Comparison of ENCODE assay signal across 13 mouse cellular contexts in genomic region chr11:57127066-57127465, GRCm38 (mm10).
"Had no signal": no experiment of that assay in that cellular context is flagged by ENCODE, and none has a peak within 500 bp of the region (broad histone marks: within the 10 kb centered on the region; RNA-seq: fewer than 3 reads in every experiment).

No protein-coding gene starts in this region.

- H3K4me1 ChIP-seq: limb, embryonic 15.5 days; liver, embryonic 15.5 days; midbrain, embryonic 15.5 days had no signal

- H3K9ac ChIP-seq: limb, embryonic 15.5 days; liver, embryonic 15.5 days; lung, embryonic 14.5 days; midbrain, embryonic 15.5 days; neural tube, embryonic 12.5 days had no signal

- H3K27ac ChIP-seq: hindbrain, postnatal 0 days; kidney, postnatal 0 days; left cerebral cortex, adult 2 months; limb, embryonic 15.5 days; liver, embryonic 15.5 days; midbrain, embryonic 15.5 days; neural tube, embryonic 12.5 days; stomach, postnatal 0 days had no signal

- DNase-seq: lung, embryonic 14.5 days; lung, postnatal 10 days; lung, postnatal 4 days; thymus, postnatal 4 days had no signal

- H3K4me2 ChIP-seq: limb, embryonic 15.5 days; liver, embryonic 15.5 days; lung, embryonic 14.5 days; midbrain, embryonic 11.5 days; midbrain, embryonic 15.5 days; neural tube, embryonic 12.5 days had no signal

- ATAC-seq: hindbrain, postnatal 0 days; midbrain, embryonic 15.5 days had no signal

- H3K9me3 ChIP-seq: limb, embryonic 15.5 days; liver, embryonic 15.5 days; midbrain, embryonic 15.5 days; neural tube, embryonic 12.5 days had no signal

- H3K27me3 ChIP-seq: limb, embryonic 15.5 days; liver, embryonic 15.5 days; midbrain, embryonic 15.5 days; neural tube, embryonic 12.5 days had no signal

- H3K4me3 ChIP-seq: left cerebral cortex, adult 2 months; limb, embryonic 15.5 days; liver, embryonic 15.5 days; midbrain, embryonic 15.5 days; neural tube, embryonic 12.5 days had no signal

- H3K36me3 ChIP-seq: limb, embryonic 15.5 days; liver, embryonic 15.5 days; midbrain, embryonic 15.5 days; neural tube, embryonic 12.5 days had no signal
